Comparison of ENCODE assay signal across 8 mouse cellular contexts in genomic region chr17:83953656-83954055, GRCm38 (mm10).
DNase-seq lines count a peak whose midpoint lies in the region; ATAC-seq and TF ChIP-seq lines count a peak whose summit lies in the region.

No protein-coding gene starts in this region.

- H3K36me3 ChIP-seq in forebrain, embryonic 11.5 days (ENCODE audit: control insufficient read depth, insufficient read depth, low read length), result no peaks in the 10 kb centered on the region
- H3K36me3 ChIP-seq in kidney, embryonic 16.5 days (ENCODE audit: insufficient read depth, low read length), result no peaks in the 10 kb centered on the region
- no peaks in the 10 kb centered on the region for H3K36me3 ChIP-seq in neural tube, embryonic 13.5 days

- DNase-seq in layer of hippocampus, adult 2 months (ENCODE audit: low spot score in 2 of 2), result no peak
- DNase-seq in layer of hippocampus, postnatal 14 days (ENCODE audit: low spot score in 2 of 2), result no peak
- no peak for DNase-seq in forebrain, embryonic 11.5 days (ENCODE audit: low spot score)
- DNase-seq in MN1 (ENCODE audit: low spot score), result no peak
- DNase-seq in urinary bladder, postnatal 36 days (ENCODE audit: low spot score in 2 of 2), result no peak

- no peaks in the 10 kb centered on the region for H3K9me3 ChIP-seq in forebrain, embryonic 11.5 days (ENCODE audit: control insufficient read depth, low read length)
- H3K9me3 ChIP-seq in kidney, embryonic 16.5 days (ENCODE audit: low read length), result no peaks in the 10 kb centered on the region
- no peaks in the 10 kb centered on the region for H3K9me3 ChIP-seq in neural tube, embryonic 13.5 days

- no peak overlapping the region for H3K4me2 ChIP-seq in forebrain, embryonic 11.5 days (ENCODE audit: low read depth, low read length, severe bottlenecking)
- H3K4me2 ChIP-seq in kidney, embryonic 16.5 days (replicated peaks; ENCODE audit: low read depth, low read length), result no peak overlapping the region
- H3K4me2 ChIP-seq in neural tube, embryonic 13.5 days, result no peak overlapping the region

- peak overlapping the region; percentile 91 for H3K27ac ChIP-seq in layer of hippocampus, adult 2 months
- H3K27ac ChIP-seq in forebrain, embryonic 11.5 days (ENCODE audit: low read depth, low read length), result peak overlapping the region; percentile 88; the same call in 1 of the 2 replicates
- H3K27ac ChIP-seq in kidney, embryonic 16.5 days (ENCODE audit: low read length), result peak overlapping the region; percentile 99
- H3K27ac ChIP-seq in neural tube, embryonic 13.5 days (replicated peaks), result peak overlapping the region; percentile 86

- no peaks in the 10 kb centered on the region for H3K27me3 ChIP-seq in forebrain, embryonic 11.5 days (ENCODE audit: control insufficient read depth, insufficient read depth, low read length)
- no peaks in the 10 kb centered on the region for H3K27me3 ChIP-seq in kidney, embryonic 16.5 days (ENCODE audit: insufficient read depth, low read length)
- no peaks in the 10 kb centered on the region; the same call in 1 of the 2 replicates for H3K27me3 ChIP-seq in neural tube, embryonic 13.5 days

- ATAC-seq in forebrain, embryonic 11.5 days (replicated peaks; ENCODE audit: low FRiP score), result no peak; the same call in 1 of the 2 replicates
- ATAC-seq in kidney, embryonic 16.5 days (ENCODE audit: low FRiP score, low TSS enrichment), result no peak
- ATAC-seq in neural tube, embryonic 13.5 days (ENCODE audit: low read depth), result no peak
- ATAC-seq in megakaryocyte-erythroid progenitor cell, adult 5-6 weeks (replicated peaks; ENCODE audit: low FRiP score, low TSS enrichment, poor library complexity, severe bottlenecking), result no peak

- H3K4me1 ChIP-seq in forebrain, embryonic 11.5 days (replicated peaks; ENCODE audit: control insufficient read depth, insufficient read depth, low read length), result peaks cover 18% of the 10 kb centered on the region
- H3K4me1 ChIP-seq in kidney, embryonic 16.5 days (ENCODE audit: insufficient read depth, low read length), result peaks cover 62% of the 10 kb centered on the region
- peaks cover 53% of the 10 kb centered on the region for H3K4me1 ChIP-seq in neural tube, embryonic 13.5 days (replicated peaks)

- no peak overlapping the region for H3K4me3 ChIP-seq in layer of hippocampus, adult 2 months
- no peak overlapping the region for H3K4me3 ChIP-seq in forebrain, embryonic 11.5 days (ENCODE audit: low read depth, low read length)
- H3K4me3 ChIP-seq in kidney, embryonic 16.5 days (ENCODE audit: low read length), result no peak overlapping the region
- H3K4me3 ChIP-seq in neural tube, embryonic 13.5 days, result no peak overlapping the region

- no peak for TF ChIP-seq CTCF in layer of hippocampus, adult 2 months (conservative IDR thresholded peaks at IDR 0.05)

- 51% methylated on average over 7 of the region's 7 CpGs for WGBS in forebrain, embryonic 11.5 days
- WGBS in kidney, embryonic 16.5 days, result 64% methylated on average over 7 of the region's 7 CpGs
- WGBS in neural tube, embryonic 13.5 days, result 50% methylated on average over 7 of the region's 7 CpGs

- H3K9ac ChIP-seq in forebrain, embryonic 11.5 days (ENCODE audit: low read length), result peak overlapping the region; percentile 13; the same call in 1 of the 2 replicates
- H3K9ac ChIP-seq in kidney, embryonic 16.5 days (replicated peaks; ENCODE audit: low read length), result peak overlapping the region; percentile 47
- H3K9ac ChIP-seq in neural tube, embryonic 13.5 days, result no peak overlapping the region
